Mouse (Mus musculus): ENCODE data around the gene Baiap2.

DNA sequence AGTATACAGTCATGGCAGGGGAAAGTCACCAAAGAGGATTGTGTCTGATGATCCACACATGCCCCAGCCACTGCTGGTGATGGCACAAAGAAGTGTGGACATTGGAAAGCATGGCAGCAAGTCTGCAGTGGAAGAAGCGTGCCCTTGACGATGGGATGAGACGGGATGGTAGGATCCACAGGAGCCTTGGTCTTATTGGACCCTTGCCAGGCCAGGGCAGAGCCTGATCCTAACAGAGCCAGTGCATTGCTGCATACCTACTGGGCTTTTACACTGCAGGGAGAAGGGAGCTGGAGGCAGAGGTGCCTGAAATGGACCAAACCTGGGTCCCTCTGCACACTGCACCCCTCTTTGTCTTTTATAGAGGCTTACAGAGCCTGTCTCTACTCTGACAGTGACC lies 8.0 kb downstream of the Baiap2 start:
- TF ChIP-seq MAX (IDR thresholded peaks at IDR 0.05; ENCODE audit: low read length): no peak
- no peak for TF ChIP-seq EP300 (IDR thresholded peaks at IDR 0.05; ENCODE audit: low read length)
- no peak for TF ChIP-seq CTCF (conservative IDR thresholded peaks at IDR 0.05 in 1 of 2, IDR thresholded peaks at IDR 0.05 in 1 of 2; ENCODE audit: low read depth in 2 of 2, low read length in 2 of 2)
- TF ChIP-seq HCFC1 (IDR thresholded peaks at IDR 0.05; ENCODE audit: low read depth, low read length): no peak
- no peak for TF ChIP-seq ELF1 (IDR thresholded peaks at IDR 0.05; ENCODE audit: low read depth, low read length)
- no peak for TF ChIP-seq JUN (IDR thresholded peaks at IDR 0.05; ENCODE audit: insufficient read depth, low read depth, low read length)
- no peak for TF ChIP-seq SMC3 (IDR thresholded peaks at IDR 0.05; ENCODE audit: low read depth, low read length)
- no peak for TF ChIP-seq NELFE (IDR thresholded peaks at IDR 0.05; ENCODE audit: low read depth, low read length)
- no peak for TF ChIP-seq POLR2A (IDR thresholded peaks at IDR 0.05; ENCODE audit: low read depth, low read length)
- TF ChIP-seq BHLHE40 (IDR thresholded peaks at IDR 0.05; ENCODE audit: low read depth, low read length): no peak
- TF ChIP-seq CHD2 (IDR thresholded peaks at IDR 0.05; ENCODE audit: low read length): no peak
- TF ChIP-seq USF1 (IDR thresholded peaks at IDR 0.05; ENCODE audit: low read depth, low read length): no peak

Measured in CH12.LX (cell line).